Mouse (Mus musculus): ENCODE data around the gene Krtap4-2.

DNA sequence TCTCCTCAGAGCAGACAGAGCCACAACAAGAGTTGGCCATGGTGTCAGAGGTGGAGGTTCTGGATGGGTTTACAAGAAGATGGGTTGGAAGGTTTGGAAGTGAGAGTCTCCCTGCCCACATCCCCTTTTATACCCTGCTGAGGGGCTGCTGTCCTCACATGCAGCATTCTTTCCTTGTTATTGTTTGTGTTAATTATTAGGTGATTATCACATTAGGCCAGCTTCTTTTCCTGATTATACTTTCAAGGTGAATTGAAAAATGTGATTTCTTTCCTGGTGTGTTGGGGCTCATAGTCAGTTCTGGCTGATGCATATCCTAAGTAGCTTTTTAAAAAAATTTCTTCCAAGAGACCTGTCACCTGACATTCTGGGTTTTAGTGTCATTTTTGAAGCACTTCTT lies 31.0 kb upstream of the Krtap4-2 start, which contains the start of gene Krtap4-6:
- TF ChIP-seq CTCF (IDR thresholded peaks at IDR 0.05; ENCODE audit: borderline replicate concordance, extremely low read depth, insufficient read depth, insufficient read length) (no peak), POLR2A (IDR thresholded peaks at IDR 0.05; ENCODE audit: borderline replicate concordance, extremely low read depth, insufficient read depth, insufficient read length, poor library complexity, severe bottlenecking) (no peak)

All from brain, embryonic 14.5 days (tissue).